Mouse (Mus musculus) embryonic fibroblast, embryonic 13.5 days (primary cell): ENCODE results near the gene Cdc37. TPM values are rescaled to one million over a fixed set of nuclear protein-coding genes. Genes with fewer than 3 reads are reported as not detected.

Experiments used
- H3K27ac ChIP-seq: 2 replicates; pipeline ENCODE4 v1.5.1; 2012; ENCODE audit warnings: low read length, control low read depth, inconsistent platforms; ENCODE audit not compliant: insufficient read depth
- H3K4me1 ChIP-seq: 2 replicates; pipeline ENCODE4 v1.6.1; 2011; ENCODE audit warnings: low read length; ENCODE audit not compliant: control insufficient read depth, insufficient read depth
- H3K4me3 ChIP-seq: 2 replicates; pipeline ENCODE4 v1.5.1; 2011; ENCODE audit warnings: mild to moderate bottlenecking, control low read depth, low read length; ENCODE audit not compliant: insufficient read depth
- CTCF ChIP-seq: IDR thresholded peaks from 2 replicates; pipeline ENCODE4 v1.5.1; 2011; ENCODE audit warnings: mild to moderate bottlenecking, control low read depth, low read length, moderate library complexity, borderline replicate concordance; ENCODE audit not compliant: insufficient read depth
- POLR2A ChIP-seq: IDR thresholded peaks from 2 replicates; pipeline ENCODE4 v1.6.1; 2011; ENCODE audit warnings: low read depth, mild to moderate bottlenecking, control low read depth, low read length, moderate library complexity
- polyA plus RNA-seq: library from polyadenylated mRNA; stranded (reverse); fragments of >200 nt; gene quantifications from 2 replicates; pipeline ENCODE4 v1.2.4, GENCODE M21; 2011; ENCODE audit warnings: low read depth; ENCODE audit not compliant: missing spikeins, insufficient read length

Gene Cdc37
- polyA plus RNA-seq, 1 experiment, result 142 TPM

DNA sequence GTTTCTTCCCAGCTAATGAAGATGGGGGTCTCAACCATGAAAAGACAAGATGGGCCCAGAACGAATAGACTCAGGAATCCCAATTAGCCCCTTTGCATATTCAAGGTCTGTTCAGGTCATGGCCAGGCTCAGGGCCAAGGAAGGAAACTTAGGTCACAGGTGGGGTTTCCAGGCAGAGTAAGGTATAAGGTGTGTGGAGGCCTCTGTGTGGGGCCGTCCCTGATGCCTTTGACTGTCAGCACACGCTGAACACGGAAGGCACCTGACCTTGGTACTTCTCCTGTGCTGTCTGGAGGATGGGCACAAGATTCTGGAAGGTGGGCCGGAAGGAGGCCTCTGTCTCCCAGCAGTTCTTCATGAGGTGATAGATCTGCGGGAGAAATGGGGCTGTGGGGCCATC is 45.0 kb downstream of the Cdc37 start:
- H3K4me3 ChIP-seq, result no peak overlapping the region
- H3K4me1 ChIP-seq, result no peaks in the 10 kb centered on the region
- TF ChIP-seq CTCF (no peak), POLR2A (no peak)
- H3K27ac ChIP-seq, result no peak overlapping the region

DNA sequence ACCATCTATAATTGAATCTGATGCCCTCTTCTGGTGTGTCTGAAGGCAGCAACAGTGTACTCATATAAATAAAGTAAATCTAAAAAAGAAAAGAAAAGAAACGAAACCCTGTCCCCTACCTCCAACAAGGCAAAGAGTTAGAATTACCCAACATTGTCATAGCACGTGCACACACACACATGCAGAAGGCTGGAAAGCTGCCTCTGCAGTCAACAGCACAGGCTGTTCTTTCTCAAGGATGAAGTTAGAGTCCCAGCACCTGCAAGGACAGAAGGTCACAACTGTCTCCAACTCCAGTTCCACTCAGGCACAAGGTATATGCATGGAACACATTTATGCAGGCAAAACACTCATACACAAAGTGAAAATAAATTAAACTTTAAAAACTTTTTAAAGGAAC is 47.7 kb downstream of the Cdc37 start:
- Histone ChIP-seq H3K4me3 (no peak overlapping the region), H3K4me1 (no peaks in the 10 kb centered on the region), H3K27ac (no peak overlapping the region)
- TF ChIP-seq CTCF, result no peak
- no peak for TF ChIP-seq POLR2A

GRCm38 (mm10) chr9:21100447-21101161 is 49.2 kb downstream of the Cdc37 start:
- H3K4me3 ChIP-seq, result no peak overlapping the region
- no peak for TF ChIP-seq CTCF
- TF ChIP-seq POLR2A, result no peak
- no peak overlapping the region for H3K27ac ChIP-seq
- H3K4me1 ChIP-seq, result no peaks in the 10 kb centered on the region

DNA sequence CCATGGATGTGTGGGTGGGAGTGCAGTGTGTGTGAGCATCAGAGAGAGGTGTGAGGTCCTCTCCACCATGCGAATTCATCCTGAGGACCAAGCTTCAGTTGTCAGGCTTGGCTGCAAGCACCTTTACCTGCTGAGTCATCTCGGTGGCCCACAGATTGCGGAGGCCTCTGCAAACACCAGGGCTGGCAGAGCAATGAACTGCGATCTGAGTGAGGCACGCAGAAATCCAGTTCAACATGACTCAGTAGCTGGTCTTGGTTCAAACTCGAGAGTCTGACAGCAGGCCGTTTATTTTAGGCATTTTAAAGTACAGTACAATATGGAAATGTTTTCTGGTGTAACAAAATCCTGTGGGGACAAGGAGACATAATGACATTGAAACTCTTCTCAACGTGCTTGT is 52.0 kb downstream of the Cdc37 start:
- Histone ChIP-seq H3K27ac (0 out of 2 replicates have a peak overlapping the region, but pooled peaks have one; percentile 7), H3K4me1 (no peaks in the 10 kb centered on the region), H3K4me3 (no peak overlapping the region)
- TF ChIP-seq CTCF, result no peak
- no peak for TF ChIP-seq POLR2A

GRCm38 (mm10) chr9:21095958-21096357 is 53.8 kb downstream of the Cdc37 start:
- Histone ChIP-seq H3K27ac (no peak overlapping the region), H3K4me3 (no peak overlapping the region), H3K4me1 (no peaks in the 10 kb centered on the region)
- TF ChIP-seq CTCF, result no peak
- TF ChIP-seq POLR2A, result no peak

- TF ChIP-seq CTCF (no peak), POLR2A (no peak)
- Histone ChIP-seq H3K4me1 (no peaks in the 10 kb centered on the region), H3K27ac (no peak overlapping the region), H3K4me3 (no peak overlapping the region)
Measured at GRCm38 (mm10) chr9:21093423-21093822, 56.4 kb downstream of the Cdc37 start.

GRCm38 (mm10) chr9:21091707-21092320 is 58.0 kb downstream of the Cdc37 start, which contains the start of the genes Gm38431 and Raver1:
Gm38431 (minus strand) TSS chr9:21091997.
Raver1 (minus strand) TSS chr9:21092008.
- TF ChIP-seq CTCF (no peak), POLR2A (peak; percentile 97)
- H3K4me3 ChIP-seq, result peak within 1 kb of the TSS; percentile 84
- H3K27ac ChIP-seq, result peak within 1 kb of the TSS; percentile 88
- no peaks in the 10 kb centered on the region for H3K4me1 ChIP-seq

DNA sequence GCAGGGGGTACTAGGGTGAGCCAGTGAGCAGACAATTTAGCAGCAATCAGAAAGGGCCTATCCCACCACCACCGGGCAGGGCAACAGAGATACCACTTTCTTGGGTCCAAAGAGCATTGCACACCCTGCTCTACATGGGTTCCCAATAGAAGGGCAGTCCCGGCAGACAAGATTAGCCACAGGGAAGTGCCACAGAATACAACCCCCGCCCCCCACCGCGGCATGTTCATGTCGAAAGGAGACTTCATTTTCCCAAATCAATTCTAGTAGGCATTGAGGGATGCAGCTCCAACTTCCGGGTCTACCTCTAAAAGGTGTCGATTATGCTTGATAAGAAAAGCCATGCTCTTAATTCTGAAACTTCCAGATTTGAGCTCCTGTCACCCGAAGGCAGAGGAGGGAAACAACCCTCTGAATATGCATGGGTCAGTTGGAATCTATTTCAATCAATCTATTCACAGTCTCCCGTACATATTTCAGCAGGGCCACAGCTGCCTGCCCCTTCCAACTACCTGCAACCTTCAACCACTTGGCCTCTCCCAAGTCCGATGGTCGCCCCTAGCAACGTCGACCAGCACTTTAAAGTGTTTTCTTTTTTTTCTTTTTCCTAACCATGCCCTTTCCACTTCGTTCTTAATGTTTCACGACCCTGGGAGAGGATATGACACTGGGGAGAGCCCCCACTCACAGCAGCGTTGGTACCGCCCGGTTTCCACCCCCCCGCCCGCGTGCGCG is 58.6 kb downstream of the Cdc37 start:
- Histone ChIP-seq H3K4me1 (no peaks in the 10 kb centered on the region), H3K27ac (no peak overlapping the region; the same call in 1 of the 2 replicates), H3K4me3 (peak overlapping the region; percentile 84)
- no peak for TF ChIP-seq CTCF

- peak overlapping the region; percentile 84 for H3K4me3 ChIP-seq
- no peak for TF ChIP-seq CTCF
- TF ChIP-seq POLR2A, result no peak
- no peaks in the 10 kb centered on the region for H3K4me1 ChIP-seq
- no peak overlapping the region for H3K27ac ChIP-seq
Measured at GRCm38 (mm10) chr9:21090537-21090936, 59.2 kb downstream of the Cdc37 start.

- TF ChIP-seq POLR2A (no peak), CTCF (no peak)
- no peaks in the 10 kb centered on the region for H3K4me1 ChIP-seq
- no peak overlapping the region for H3K4me3 ChIP-seq
- H3K27ac ChIP-seq, result no peak overlapping the region
Measured at GRCm38 (mm10) chr9:21083324-21083723, 66.5 kb downstream of the Cdc37 start.

Other genes with a start within 250 kb of the Cdc37 start
- 47.2 and 59.0 TPM in 2 replicates for gene Dnmt1, start 190.1 kb downstream of the Cdc37 start, polyA plus RNA-seq
- 34.0 and 36.2 TPM in 2 replicates for gene S1pr2, start 173.2 kb downstream of the Cdc37 start, polyA plus RNA-seq
- 43.7 and 43.9 TPM in 2 replicates for gene Mrpl4, start 147.2 kb downstream of the Cdc37 start, polyA plus RNA-seq
- 15.4 and 18.9 TPM in 2 replicates for gene Icam1, start 134.0 kb downstream of the Cdc37 start, polyA plus RNA-seq
- gene Icam4, start 120.6 kb downstream of the Cdc37 start, polyA plus RNA-seq, result not detected in 2 replicates
- 0.82 and 1.0 TPM in 2 replicates for gene Icam5, start 117.9 kb downstream of the Cdc37 start, polyA plus RNA-seq
- not detected in 2 replicates for gene Zglp1, start 82.9 kb downstream of the Cdc37 start, polyA plus RNA-seq
- gene Gm49373, start 76.9 kb downstream of the Cdc37 start, polyA plus RNA-seq, result 0.35 and 0.44 TPM in 2 replicates
- gene Fdx1l, start 76.4 kb downstream of the Cdc37 start, polyA plus RNA-seq, result 20.9 and 29.0 TPM in 2 replicates
- gene Gm38431, start 58.0 kb downstream of the Cdc37 start, polyA plus RNA-seq, result 2.4 and 5.2 TPM in 2 replicates
- 34.2 and 40.8 TPM in 2 replicates for gene Raver1, start 58.0 kb downstream of the Cdc37 start, polyA plus RNA-seq
- 11.1 and 15.1 TPM in 2 replicates for gene Tyk2, start 18.7 kb downstream of the Cdc37 start, polyA plus RNA-seq
- gene Pde4a, start 15.7 kb upstream of the Cdc37 start, polyA plus RNA-seq, result 14.7 and 20.6 TPM in 2 replicates
- gene Keap1, start 89.4 kb upstream of the Cdc37 start, polyA plus RNA-seq, result 23.2 and 27.4 TPM in 2 replicates
- gene S1pr5, start 98.5 kb upstream of the Cdc37 start, polyA plus RNA-seq, result not detected in 2 replicates
- gene Atg4d, start 115.3 kb upstream of the Cdc37 start, polyA plus RNA-seq, result 5.3 and 8.2 TPM in 2 replicates
- 24.9 and 28.9 TPM in 2 replicates for gene Kri1, start 138.0 kb upstream of the Cdc37 start, polyA plus RNA-seq
- gene Cdkn2d, start 141.4 kb upstream of the Cdc37 start, polyA plus RNA-seq, result 13.0 and 16.5 TPM in 2 replicates
- not detected in 2 replicates for gene Ap1m2, start 162.4 kb upstream of the Cdc37 start, polyA plus RNA-seq
- 115 and 125 TPM in 2 replicates for gene Slc44a2, start 170.7 kb upstream of the Cdc37 start, polyA plus RNA-seq
- 80.9 and 94.0 TPM in 2 replicates for gene Ilf3, start 217.9 kb upstream of the Cdc37 start, polyA plus RNA-seq